Mouse (Mus musculus) left cerebral cortex, adult 8-10 months (tissue): ENCODE measurements at regions not wholly inside any gene's neighbourhood (a gene's known extent, or its start where the extent isn't known, plus 50 kb on each side); places are given as distances from the start of the nearest gene placed in this dataset.
"Not testable (repeated sequence)": the region's sequence is repeated elsewhere in the genome, so short reads cannot be mapped to it uniquely, and the experiment has no call there.

Source experiments
- DNase-seq, 2 experiments: peaks; one replicate each; pipeline ENCODE4 v3.0.0; 2022; ENCODE audit warnings: low spot score in 2 of 2

GRCm38 (mm10) chr9:98091105-98091504 lies 58.1 kb upstream of the Clstn2 start:
- no peak for DNase-seq

- no peak for DNase-seq
These were observed 62.2 kb upstream of the Clstn2 start for GRCm38 (mm10) chr9:98095064-98095790.

- DNase-seq: no peak
These were observed 90.4 kb upstream of the Clstn2 start for GRCm38 (mm10) chr9:98123390-98123789.

- DNase-seq: no peak
These were observed 96.6 kb upstream of the Clstn2 start for GRCm38 (mm10) chr9:98129596-98129995.

GRCm38 (mm10) chr9:98130849-98131248 lies 97.9 kb upstream of the Clstn2 start:
- DNase-seq: peak; percentile 13 to 85

- DNase-seq: no peak
These were observed 107.6 kb upstream of the Clstn2 start for GRCm38 (mm10) chr9:98140546-98140945.

- DNase-seq: no peak
These were observed 109.1 kb upstream of the Clstn2 start for GRCm38 (mm10) chr9:98142121-98142520.

GRCm38 (mm10) chr9:98146901-98147300 lies 113.9 kb upstream of the Clstn2 start:
- no peak for DNase-seq

- peak in 1 of 2 experiments; percentile 38 for DNase-seq
These were observed 125.4 kb upstream of the Clstn2 start for GRCm38 (mm10) chr9:98158421-98158820.

- no peak for DNase-seq
These were observed 122.7 kb upstream of the Nmnat3 start for GRCm38 (mm10) chr9:98164489-98164888.

- no peak for DNase-seq
These were observed 113.2 kb upstream of the Nmnat3 start for GRCm38 (mm10) chr9:98174056-98174455.

- DNase-seq: no peak
These were observed 110.4 kb upstream of the Nmnat3 start for GRCm38 (mm10) chr9:98176701-98177380.

- DNase-seq: no peak
These were observed 106.5 kb upstream of the Nmnat3 start for GRCm38 (mm10) chr9:98180766-98181165.

- no peak for DNase-seq
These were observed 100.4 kb upstream of the Nmnat3 start for GRCm38 (mm10) chr9:98186757-98187300.

- DNase-seq: peak in 1 of 2 experiments; percentile 73
These were observed 92.9 kb upstream of the Nmnat3 start for GRCm38 (mm10) chr9:98194356-98194755.

- no peak for DNase-seq
These were observed 68.4 kb upstream of the Nmnat3 start for GRCm38 (mm10) chr9:98218824-98219223.

- DNase-seq: no peak
These were observed 66.9 kb upstream of the Nmnat3 start for GRCm38 (mm10) chr9:98220367-98220766.

- DNase-seq: no peak
These were observed 65.5 kb upstream of the Nmnat3 start for GRCm38 (mm10) chr9:98221766-98222165.

GRCm38 (mm10) chr9:98228226-98228625 lies 59.0 kb upstream of the Nmnat3 start:
- DNase-seq: no peak

GRCm38 (mm10) chr9:98228907-98229306 lies 58.3 kb upstream of the Nmnat3 start:
- DNase-seq: no peak

- not testable (repeated sequence) for DNase-seq
These were observed 52.5 kb upstream of the Nmnat3 start for GRCm38 (mm10) chr9:98234731-98235130.
